In genomic region chr2:84498921-84499320, GRCm38 (mm10) we compare ENCODE assay signal across 19 mouse cellular contexts. TPM values are rescaled to one million over a fixed set of nuclear protein-coding genes. Genes with fewer than 3 reads are reported as not detected.
DNase-seq lines count a peak whose midpoint lies in the region; ATAC-seq lines count a peak whose summit lies in the region.
"Had no signal": no experiment of that assay in that cellular context is flagged by ENCODE, and none has a peak within 500 bp of the region (broad histone marks: within the 10 kb centered on the region; RNA-seq: fewer than 3 reads in every experiment).

No protein-coding gene starts in this region.

- DNase-seq in heart, adult 11 months: peak; percentile 83
- no peak for DNase-seq in heart, adult 18-20 months
- no peak for DNase-seq in spleen, adult 12 weeks (ENCODE audit: low spot score)
- DNase-seq: adrenal gland, adult 2 months; adrenal gland, postnatal 14 days; cerebellum, adult 11-12 months; cerebellum, adult 8-10 months; cerebellum, postnatal 14 days; gastrocnemius, postnatal 10 days; gastrocnemius, postnatal 36 days; heart, postnatal 10 days; heart, postnatal 36 days had no signal

- ATAC-seq in activated CD4-positive, CD25-positive, alpha-beta regulatory T cell, adult 4 months: peak; percentile 66
- 0 out of 2 replicates have a peak, but pooled peaks have one; percentile 30 for ATAC-seq in neutrophil, adult 5-6 weeks (ENCODE audit: extremely low read depth, insufficient number of reproducible peaks, low FRiP score, poor library complexity, severe bottlenecking)
- no peak for ATAC-seq in cerebellum, adult (ENCODE audit: insufficient number of reproducible peaks, low FRiP score, low TSS enrichment)
- ATAC-seq: forebrain, embryonic 13.5 days; forebrain, embryonic 16.5 days; hindbrain, postnatal 0 days; intestine, postnatal 0 days had no signal

RNA-seq across cellular contexts. Expression of gene Tfpi, which starts 22.3 kb away (rescaled TPM):
- total RNA-seq in heart, adult 18-20 months (2021): 10 to 100 TPM; 48.7 to 70.1 TPM
- polyA plus RNA-seq in activated CD4-positive, CD25-positive, alpha-beta regulatory T cell, adult 4 months (2017; shearing (Covaris generic)): 1 to 10 TPM; 1.4 to 6.1 TPM
- 1.5 and 2.8 TPM in 2 replicates for total RNA-seq in neutrophil, adult 5-6 weeks (2017)

Comparison
In these comparisons a context has a peak if more than half of its experiments do, and no peak if none do; other contexts are left out.
1. RNA of gene Tfpi, which starts 22.3 kb away (total RNA-seq): 48.7 to 70.1 TPM in heart, adult 18-20 months; 1.5 to 2.8 TPM in neutrophil, adult 5-6 weeks; every median in the first group is over 10 times any median in the second.